Mouse (Mus musculus): ENCODE data around the gene Txnrd1. TPM values are rescaled to one million over a fixed set of nuclear protein-coding genes. Genes with fewer than 3 reads are reported as not detected.

Gene Txnrd1
- polyA plus RNA-seq, 1 experiment, result 80.6 TPM

DNA sequence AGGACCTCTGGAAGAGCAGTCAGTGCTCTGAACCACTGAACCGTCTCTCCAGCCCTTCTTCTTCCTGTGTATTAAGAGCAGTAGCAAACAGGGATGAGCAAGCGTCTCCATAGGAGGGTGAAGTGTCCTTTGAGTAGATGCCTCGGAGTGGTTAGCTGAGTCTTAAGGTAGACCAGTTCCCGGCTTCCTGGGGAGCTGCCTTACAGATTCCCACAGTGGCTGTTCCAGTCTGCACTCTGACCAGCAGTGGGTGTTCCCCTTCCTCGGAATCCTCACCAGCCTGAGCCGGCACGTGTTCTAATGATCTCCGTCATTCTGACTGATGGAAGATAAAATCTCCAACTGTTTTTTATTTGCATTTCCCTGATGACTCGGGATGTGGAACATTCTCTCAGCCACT lies 17.3 kb upstream of the Txnrd1 start:
- no peaks in the 10 kb centered on the region for H3K9me3 ChIP-seq
- peaks cover 59% of the 10 kb centered on the region for H3K4me1 ChIP-seq
- no peaks in the 10 kb centered on the region for H3K27me3 ChIP-seq (replicated peaks)
- no peaks in the 10 kb centered on the region for H3K36me3 ChIP-seq (replicated peaks; ENCODE audit: low read length)
- H3K4me3 ChIP-seq (replicated peaks), result no peak overlapping the region
- TF ChIP-seq FLI1 (IDR thresholded peaks at IDR 0.05; ENCODE audit: low read length) (no peak), GATA1 (IDR thresholded peaks at IDR 0.05; ENCODE audit: borderline replicate concordance, low read length) (no peak)

DNA sequence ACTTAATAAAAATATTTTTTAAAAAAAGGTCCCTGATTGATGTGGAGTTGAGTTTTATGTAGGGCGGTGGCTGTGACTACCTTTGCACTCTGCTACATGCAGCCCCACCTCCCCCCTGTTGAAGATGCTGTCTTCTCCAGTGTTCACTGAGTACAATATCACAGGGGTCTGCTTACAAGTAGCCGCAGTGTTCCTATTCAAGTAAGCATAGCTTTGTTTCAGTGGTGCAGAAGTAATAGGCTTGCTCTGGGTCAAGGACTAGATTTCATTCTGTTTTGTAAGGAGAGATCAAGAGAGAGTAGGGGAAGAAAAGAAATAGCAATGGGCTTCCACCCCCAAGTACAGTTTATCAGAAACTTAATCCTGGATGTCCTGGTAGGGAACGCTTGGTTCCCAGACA lies 16.2 kb upstream of the Txnrd1 start:
- no peaks in the 10 kb centered on the region for H3K36me3 ChIP-seq (replicated peaks; ENCODE audit: low read length)
- peaks cover 51% of the 10 kb centered on the region for H3K4me1 ChIP-seq
- no peaks in the 10 kb centered on the region for H3K27me3 ChIP-seq (replicated peaks)
- H3K4me3 ChIP-seq (replicated peaks), result no peak overlapping the region
- no peaks in the 10 kb centered on the region for H3K9me3 ChIP-seq
- TF ChIP-seq GATA1 (IDR thresholded peaks at IDR 0.05; ENCODE audit: borderline replicate concordance, low read length), result no peak
- no peak for TF ChIP-seq FLI1 (IDR thresholded peaks at IDR 0.05; ENCODE audit: low read length)

DNA sequence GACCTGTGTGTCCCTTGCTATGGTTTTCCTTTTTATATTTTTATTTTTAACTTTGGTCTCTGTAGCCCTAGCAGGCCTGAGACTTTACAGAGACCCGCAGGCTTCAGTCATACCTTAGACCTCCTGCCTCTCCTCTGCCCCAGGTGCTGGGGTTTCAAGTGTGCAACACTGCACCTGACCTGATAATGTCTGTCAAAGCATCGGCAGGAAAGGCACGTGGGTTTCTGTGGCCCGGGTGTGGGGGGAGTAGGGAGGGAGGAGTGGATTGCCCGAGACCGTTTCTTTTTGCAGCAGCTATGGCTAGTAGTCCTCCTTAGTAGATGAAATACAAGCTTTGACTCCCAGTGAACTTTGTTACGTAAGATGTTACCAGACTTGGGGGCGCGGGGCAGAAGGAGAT lies 15.8 kb upstream of the Txnrd1 start:
- H3K27me3 ChIP-seq (replicated peaks), result no peaks in the 10 kb centered on the region
- H3K4me1 ChIP-seq, result peaks cover 47% of the 10 kb centered on the region
- no peaks in the 10 kb centered on the region for H3K36me3 ChIP-seq (replicated peaks; ENCODE audit: low read length)
- no peaks in the 10 kb centered on the region for H3K9me3 ChIP-seq
- H3K4me3 ChIP-seq (replicated peaks), result no peak overlapping the region
- TF ChIP-seq GATA1 (IDR thresholded peaks at IDR 0.05; ENCODE audit: borderline replicate concordance, low read length) (no peak), FLI1 (IDR thresholded peaks at IDR 0.05; ENCODE audit: low read length) (no peak)

DNA sequence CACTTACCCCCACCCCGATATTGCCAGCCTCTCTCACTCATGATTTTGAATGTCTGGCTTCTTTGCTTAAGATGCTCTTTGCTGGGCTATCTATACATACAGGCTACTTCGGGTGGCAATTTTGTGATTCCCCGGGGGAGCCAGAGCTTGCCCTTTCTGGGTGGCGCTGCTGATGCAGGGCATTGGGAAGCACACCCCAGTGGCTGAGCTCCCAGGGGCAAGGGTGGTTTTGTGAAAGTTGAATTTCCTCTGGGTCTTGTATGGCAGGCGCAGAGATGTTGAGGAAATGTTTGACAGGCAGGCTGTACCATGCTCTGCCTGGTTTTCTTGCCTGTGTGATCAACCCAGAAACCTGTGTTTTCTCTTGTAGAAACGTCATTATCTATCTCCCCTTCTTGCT lies 15.1 kb upstream of the Txnrd1 start:
- H3K27me3 ChIP-seq (replicated peaks), result no peaks in the 10 kb centered on the region
- no peak overlapping the region for H3K4me3 ChIP-seq (replicated peaks)
- TF ChIP-seq GATA1 (IDR thresholded peaks at IDR 0.05; ENCODE audit: borderline replicate concordance, low read length) (no peak), FLI1 (IDR thresholded peaks at IDR 0.05; ENCODE audit: low read length) (no peak)
- peaks cover 42% of the 10 kb centered on the region for H3K4me1 ChIP-seq
- H3K36me3 ChIP-seq (replicated peaks; ENCODE audit: low read length), result no peaks in the 10 kb centered on the region
- H3K9me3 ChIP-seq, result no peaks in the 10 kb centered on the region

DNA sequence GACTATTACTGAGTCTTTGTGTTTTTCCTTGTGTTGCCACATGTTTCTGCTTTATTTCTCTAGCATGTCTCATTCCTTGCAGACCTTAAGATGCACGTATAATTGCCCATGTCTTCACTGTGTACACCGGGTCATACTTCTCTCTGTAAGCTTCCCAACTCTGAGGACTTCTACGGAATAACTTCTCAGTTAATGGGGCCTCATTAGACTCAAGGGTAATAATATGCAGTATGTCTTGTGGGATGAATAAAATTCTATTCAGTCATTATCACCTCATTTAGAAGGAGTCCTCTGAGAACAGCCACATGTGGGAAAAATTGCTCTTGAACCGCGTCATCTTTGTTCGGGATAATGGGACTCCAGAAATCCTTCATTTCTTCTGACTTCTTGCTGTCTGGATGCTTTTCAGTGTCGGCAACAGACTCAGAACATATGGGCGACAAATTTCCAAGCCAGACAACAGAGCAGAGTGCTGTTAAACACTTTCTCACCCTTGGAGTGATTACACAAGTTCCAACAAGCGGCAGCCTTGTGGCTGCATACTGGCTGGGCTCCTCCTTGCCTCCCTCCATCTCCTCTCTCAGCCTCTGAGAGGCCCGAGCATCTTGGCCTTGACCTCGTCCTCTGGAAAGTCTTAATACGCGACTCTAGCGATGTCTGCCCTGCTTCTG lies 10.5 kb upstream of the Txnrd1 start:
- Histone ChIP-seq H3K27me3 (replicated peaks) (peaks cover 6% of the 10 kb centered on the region), H3K9me3 (no peaks in the 10 kb centered on the region), H3K4me3 (replicated peaks) (no peak overlapping the region), H3K36me3 (replicated peaks; ENCODE audit: low read length) (no peaks in the 10 kb centered on the region), H3K4me1 (peaks cover 20% of the 10 kb centered on the region)
- TF ChIP-seq GATA1 (IDR thresholded peaks at IDR 0.05; ENCODE audit: borderline replicate concordance, low read length), result no peak
- TF ChIP-seq FLI1 (IDR thresholded peaks at IDR 0.05; ENCODE audit: low read length), result no peak

DNA sequence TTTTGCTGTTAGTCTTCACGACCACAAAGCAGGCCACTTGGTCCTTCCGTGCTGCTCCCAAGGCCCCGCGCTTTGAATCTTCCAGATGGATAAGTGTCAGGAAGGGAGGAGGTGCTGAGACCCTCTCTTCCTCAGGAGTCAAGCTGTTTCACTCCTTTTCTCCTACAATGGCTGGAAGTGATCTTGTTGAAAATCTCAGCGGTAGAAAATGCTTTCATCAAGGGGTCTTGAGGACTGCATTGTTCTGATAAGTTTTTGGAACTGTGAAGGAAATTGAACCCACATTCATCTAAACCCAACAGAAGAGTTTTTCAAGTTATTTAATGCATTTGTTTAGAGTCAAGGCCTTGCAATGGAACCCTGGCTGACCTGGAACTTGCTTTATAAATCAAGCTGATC lies 10.0 kb upstream of the Txnrd1 start:
- peaks cover 6% of the 10 kb centered on the region for H3K27me3 ChIP-seq (replicated peaks)
- no peaks in the 10 kb centered on the region for H3K9me3 ChIP-seq
- H3K4me3 ChIP-seq (replicated peaks), result no peak overlapping the region
- peaks cover 16% of the 10 kb centered on the region for H3K4me1 ChIP-seq
- no peak for TF ChIP-seq GATA1 (IDR thresholded peaks at IDR 0.05; ENCODE audit: borderline replicate concordance, low read length)
- no peak for TF ChIP-seq FLI1 (IDR thresholded peaks at IDR 0.05; ENCODE audit: low read length)
- no peaks in the 10 kb centered on the region for H3K36me3 ChIP-seq (replicated peaks; ENCODE audit: low read length)

DNA sequence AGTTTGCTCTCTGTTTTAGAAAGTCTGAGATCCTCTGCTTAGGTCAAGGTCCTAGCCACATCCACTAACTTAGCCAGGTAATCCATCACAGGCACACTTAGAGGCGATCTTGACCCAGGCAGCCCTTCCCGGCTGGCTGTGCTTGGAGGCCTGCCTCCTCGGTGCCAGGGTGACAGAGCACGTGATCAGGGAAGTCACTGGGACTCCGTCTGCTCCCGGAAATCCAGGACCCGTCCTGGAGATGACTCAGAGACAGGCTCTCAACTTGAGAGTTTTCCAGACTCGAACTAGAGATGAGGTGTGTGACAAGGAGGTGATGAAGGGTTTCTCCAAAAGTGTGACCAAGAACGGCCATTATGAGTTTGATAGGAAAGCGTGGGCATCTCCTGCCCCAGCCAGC lies 9.2 kb upstream of the Txnrd1 start:
- TF ChIP-seq GATA1 (IDR thresholded peaks at IDR 0.05; ENCODE audit: borderline replicate concordance, low read length) (no peak), FLI1 (IDR thresholded peaks at IDR 0.05; ENCODE audit: low read length) (no peak)
- Histone ChIP-seq H3K9me3 (no peaks in the 10 kb centered on the region), H3K36me3 (replicated peaks; ENCODE audit: low read length) (no peaks in the 10 kb centered on the region), H3K4me3 (replicated peaks) (no peak overlapping the region), H3K4me1 (peaks cover 12% of the 10 kb centered on the region), H3K27me3 (replicated peaks) (peaks cover 6% of the 10 kb centered on the region)

DNA sequence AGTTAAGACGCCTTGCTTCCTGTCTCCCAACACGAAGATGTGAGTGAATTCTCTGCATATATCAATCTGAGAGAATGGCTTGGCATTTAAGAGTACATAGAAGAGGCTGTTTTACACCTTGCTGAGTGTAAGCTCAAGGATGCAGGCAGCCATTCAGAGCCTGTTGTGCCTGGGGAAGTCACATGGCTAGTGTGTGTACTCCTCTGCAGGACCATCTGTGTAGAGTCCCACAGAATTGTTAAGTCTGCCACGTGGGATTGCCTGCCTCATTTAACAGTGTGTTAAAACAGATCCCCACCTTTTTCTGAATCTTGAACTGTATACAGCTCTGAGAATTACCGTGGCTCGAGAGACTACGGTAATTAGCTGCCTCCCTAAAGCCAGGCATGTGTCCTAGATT lies 7.2 kb upstream of the Txnrd1 start:
- peaks cover 6% of the 10 kb centered on the region for H3K27me3 ChIP-seq (replicated peaks)
- H3K4me1 ChIP-seq, result peaks cover 12% of the 10 kb centered on the region
- no peaks in the 10 kb centered on the region for H3K9me3 ChIP-seq
- no peak for TF ChIP-seq GATA1 (IDR thresholded peaks at IDR 0.05; ENCODE audit: borderline replicate concordance, low read length)
- no peak for TF ChIP-seq FLI1 (IDR thresholded peaks at IDR 0.05; ENCODE audit: low read length)
- no peaks in the 10 kb centered on the region for H3K36me3 ChIP-seq (replicated peaks; ENCODE audit: low read length)
- H3K4me3 ChIP-seq (replicated peaks), result peak overlapping the region; percentile 14

DNA sequence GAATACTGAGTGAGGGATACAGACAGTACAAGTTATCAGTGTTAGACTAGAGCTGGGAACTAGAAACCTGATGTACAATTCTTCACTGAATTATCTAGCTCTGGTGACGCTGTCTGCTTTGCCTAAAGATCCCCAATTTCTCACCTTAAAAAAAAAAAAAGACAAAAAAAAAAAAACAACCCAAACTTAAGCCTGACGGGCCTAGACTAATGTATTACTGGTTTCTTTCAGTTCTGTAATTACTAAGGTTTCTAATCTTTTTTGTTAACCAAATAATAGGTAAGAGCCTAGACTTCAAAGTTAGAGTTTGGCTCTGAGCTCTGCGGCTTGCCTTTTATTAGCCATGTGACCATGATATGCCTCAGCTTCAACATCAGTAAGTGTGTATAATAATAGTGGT lies 2.1 kb downstream of the Txnrd1 start:
- Histone ChIP-seq H3K4me1 (peaks cover 3% of the 10 kb centered on the region), H3K9me3 (no peaks in the 10 kb centered on the region), H3K4me3 (replicated peaks) (no peak overlapping the region), H3K27me3 (replicated peaks) (peaks cover 19% of the 10 kb centered on the region), H3K36me3 (replicated peaks; ENCODE audit: low read length) (no peaks in the 10 kb centered on the region)
- TF ChIP-seq FLI1 (IDR thresholded peaks at IDR 0.05; ENCODE audit: low read length), result no peak
- TF ChIP-seq GATA1 (IDR thresholded peaks at IDR 0.05; ENCODE audit: borderline replicate concordance, low read length), result no peak

DNA sequence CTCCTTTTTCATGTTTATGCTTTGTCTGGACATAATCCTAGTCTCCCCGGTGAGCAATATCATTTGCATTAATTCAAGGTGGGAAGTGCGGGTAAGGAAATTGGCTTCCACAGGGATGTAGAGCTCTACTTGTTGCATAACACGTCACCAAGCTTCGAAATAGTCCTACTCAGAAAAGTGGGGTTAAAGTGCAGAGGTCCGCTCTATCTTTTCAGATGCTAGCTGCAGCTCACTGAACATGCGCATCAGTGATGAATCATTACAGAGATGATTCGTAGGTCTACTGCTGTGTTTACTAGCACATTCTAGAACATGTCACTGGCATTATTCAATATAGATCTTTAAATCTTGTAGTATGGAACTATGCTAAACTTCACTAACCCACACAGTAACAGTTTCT lies 4.6 kb downstream of the Txnrd1 start:
- TF ChIP-seq FLI1 (IDR thresholded peaks at IDR 0.05; ENCODE audit: low read length), result no peak
- no peak for TF ChIP-seq GATA1 (IDR thresholded peaks at IDR 0.05; ENCODE audit: borderline replicate concordance, low read length)
- Histone ChIP-seq H3K9me3 (no peaks in the 10 kb centered on the region), H3K27me3 (replicated peaks) (peaks cover 29% of the 10 kb centered on the region), H3K4me3 (replicated peaks) (no peak overlapping the region), H3K4me1 (peaks cover 3% of the 10 kb centered on the region), H3K36me3 (replicated peaks; ENCODE audit: low read length) (no peaks in the 10 kb centered on the region)

DNA sequence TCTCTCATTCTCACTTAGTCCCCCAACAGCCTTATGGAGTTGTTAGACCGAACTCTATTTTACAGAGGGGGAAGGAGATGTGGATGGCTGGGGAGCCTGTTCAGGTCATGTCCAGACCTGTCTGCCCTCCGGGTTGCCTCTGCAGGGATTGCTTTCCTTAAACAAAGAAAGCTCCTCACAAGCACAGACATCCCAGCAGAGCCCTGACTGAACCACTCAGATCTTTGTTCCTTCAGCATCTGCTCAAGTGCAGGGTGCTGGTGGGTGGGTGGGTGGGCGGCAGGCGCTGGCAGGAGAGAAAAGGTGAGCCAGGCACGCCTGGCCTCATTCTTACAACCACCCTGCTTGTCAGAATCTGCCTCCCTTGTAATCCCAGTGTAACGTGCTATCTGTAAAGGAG lies 10.3 kb downstream of the Txnrd1 start:
- TF ChIP-seq GATA1 (IDR thresholded peaks at IDR 0.05; ENCODE audit: borderline replicate concordance, low read length) (no peak), FLI1 (IDR thresholded peaks at IDR 0.05; ENCODE audit: low read length) (no peak)
- Histone ChIP-seq H3K36me3 (replicated peaks; ENCODE audit: low read length) (no peaks in the 10 kb centered on the region), H3K4me1 (peaks cover 2% of the 10 kb centered on the region; the same call in 1 of the 2 replicates), H3K9me3 (no peaks in the 10 kb centered on the region), H3K4me3 (replicated peaks) (no peak overlapping the region), H3K27me3 (replicated peaks) (peaks cover 31% of the 10 kb centered on the region)

All from megakaryocyte, embryonic 14.5 days (primary cell).